Mouse (Mus musculus): ENCODE data around the gene Gm10024. TPM values are rescaled to one million over a fixed set of nuclear protein-coding genes. Genes with fewer than 3 reads are reported as not detected.

Gene Gm10024
- polyA plus RNA-seq (2017; shearing (Covaris generic)), result not detected

GRCm38 (mm10) chr10:77711157-77711556 is at the start of gene Gm10024:
Gm10024 (plus strand) TSS chr10:77711457.

GRCm38 (mm10) chr10:77685895-77686664 is 25.2 kb upstream of the Gm10024 start, which contains the start of gene Tspear:
Tspear (plus strand) TSS chr10:77686569.

GRCm38 (mm10) chr10:77690356-77690807 is 20.9 kb upstream of the Gm10024 start, which contains the start of gene Gm19402:
Gm19402 (minus strand) TSS chr10:77690757.

GRCm38 (mm10) chr10:77697133-77697532 is 14.1 kb upstream of the Gm10024 start, which contains the start of gene Gm9508:
Gm9508 (minus strand) TSS chr10:77697233.

GRCm38 (mm10) chr10:77706326-77706725 is 4.9 kb upstream of the Gm10024 start, which contains the start of gene Gm10272:
Gm10272 (plus strand) TSS chr10:77706626.

GRCm38 (mm10) chr10:77715507-77715906 is 4.2 kb downstream of the Gm10024 start, which contains the start of gene Gm10142:
Gm10142 (plus strand) TSS chr10:77715807.

GRCm38 (mm10) chr10:77720299-77720698 is 9.0 kb downstream of the Gm10024 start, which contains the start of gene Krtap12-1:
Krtap12-1 (plus strand) TSS chr10:77720599.

GRCm38 (mm10) chr10:77726186-77726585 is 14.9 kb downstream of the Gm10024 start, which contains the start of gene Gm10100:
Gm10100 (plus strand) TSS chr10:77726486.

GRCm38 (mm10) chr10:77741924-77742688 is 30.8 kb downstream of the Gm10024 start, which contains the start of gene Gm18596:
Gm18596 (minus strand) TSS chr10:77742638.

GRCm38 (mm10) chr10:77751254-77751653 is 40.0 kb downstream of the Gm10024 start, which contains the start of gene Gm9736:
Gm9736 (minus strand) TSS chr10:77751354.

GRCm38 (mm10) chr10:77759582-77759981 is 48.3 kb downstream of the Gm10024 start, which contains the start of gene Gm3233:
Gm3233 (minus strand) TSS chr10:77759682.

Other genes starting within 250 kb of the Gm10024 start
- 32.0 TPM for gene Fam207a, start 195.7 kb upstream of the Gm10024 start, polyA plus RNA-seq (2017; shearing (Covaris generic))
- 374 TPM for gene Itgb2, start 181.2 kb upstream of the Gm10024 start, polyA plus RNA-seq (2017; shearing (Covaris generic))
- gene Pttg1ip, start 129.7 kb upstream of the Gm10024 start, polyA plus RNA-seq (2017; shearing (Covaris generic)), result 123 TPM
- gene Sumo3, start 105.4 kb upstream of the Gm10024 start, polyA plus RNA-seq (2017; shearing (Covaris generic)), result 113 TPM
- gene Gm49325, start 105.3 kb upstream of the Gm10024 start, polyA plus RNA-seq (2017; shearing (Covaris generic)), result not detected
- gene Ube2g2, start 89.2 kb upstream of the Gm10024 start, polyA plus RNA-seq (2017; shearing (Covaris generic)), result 55.7 TPM
- gene Tspear, start 24.9 kb upstream of the Gm10024 start, polyA plus RNA-seq (2017; shearing (Covaris generic)), result not detected
- not detected for gene Gm19402, start 20.7 kb upstream of the Gm10024 start, polyA plus RNA-seq (2017; shearing (Covaris generic))
- not detected for gene Gm9508, start 14.2 kb upstream of the Gm10024 start, polyA plus RNA-seq (2017; shearing (Covaris generic))
- not detected for gene Gm10272, start 4.8 kb upstream of the Gm10024 start, polyA plus RNA-seq (2017; shearing (Covaris generic))
- gene Gm10142, start 4.3 kb downstream of the Gm10024 start, polyA plus RNA-seq (2017; shearing (Covaris generic)), result not detected
- gene Krtap12-1, start 9.1 kb downstream of the Gm10024 start, polyA plus RNA-seq (2017; shearing (Covaris generic)), result not detected
- gene Gm10100, start 15.0 kb downstream of the Gm10024 start, polyA plus RNA-seq (2017; shearing (Covaris generic)), result not detected
- gene Gm18596, start 31.2 kb downstream of the Gm10024 start, polyA plus RNA-seq (2017; shearing (Covaris generic)), result not detected
- not detected for gene Gm9736, start 39.9 kb downstream of the Gm10024 start, polyA plus RNA-seq (2017; shearing (Covaris generic))
- not detected for gene Gm3233, start 48.2 kb downstream of the Gm10024 start, polyA plus RNA-seq (2017; shearing (Covaris generic))
- gene Gm3238, start 59.9 kb downstream of the Gm10024 start, polyA plus RNA-seq (2017; shearing (Covaris generic)), result not detected
- not detected for gene Gm7138, start 65.5 kb downstream of the Gm10024 start, polyA plus RNA-seq (2017; shearing (Covaris generic))
- gene Gm3250, start 71.1 kb downstream of the Gm10024 start, polyA plus RNA-seq (2017; shearing (Covaris generic)), result not detected
- not detected for gene Gm7137, start 76.7 kb downstream of the Gm10024 start, polyA plus RNA-seq (2017; shearing (Covaris generic))
- gene Gm9639, start 83.6 kb downstream of the Gm10024 start, polyA plus RNA-seq (2017; shearing (Covaris generic)), result not detected
- gene Gm19668, start 87.7 kb downstream of the Gm10024 start, polyA plus RNA-seq (2017; shearing (Covaris generic)), result not detected
- not detected for gene Gm9507, start 100.4 kb downstream of the Gm10024 start, polyA plus RNA-seq (2017; shearing (Covaris generic))
- gene Gm2696, start 103.2 kb downstream of the Gm10024 start, polyA plus RNA-seq (2017; shearing (Covaris generic)), result not detected
- gene Krtap10-4, start 115.6 kb downstream of the Gm10024 start, polyA plus RNA-seq (2017; shearing (Covaris generic)), result not detected
- gene Krtap10-10, start 124.5 kb downstream of the Gm10024 start, polyA plus RNA-seq (2017; shearing (Covaris generic)), result not detected
- gene Gm36176, start 135.3 kb downstream of the Gm10024 start, polyA plus RNA-seq (2017; shearing (Covaris generic)), result not detected
- not detected for gene Gm10318, start 141.4 kb downstream of the Gm10024 start, polyA plus RNA-seq (2017; shearing (Covaris generic))
- not detected for gene Gm3285, start 150.5 kb downstream of the Gm10024 start, polyA plus RNA-seq (2017; shearing (Covaris generic))
- 0.11 TPM for gene Lrrc3, start 191.1 kb downstream of the Gm10024 start, polyA plus RNA-seq (2017; shearing (Covaris generic))

Data from naive thymus-derived CD4-positive, alpha-beta T cell, adult 5 months (primary cell).